Mouse (Mus musculus): ENCODE results near the gene Rasal1. TPM values are rescaled to one million over a fixed set of nuclear protein-coding genes. Genes with fewer than 3 reads are reported as not detected.

The Rasal1 gene
- polyA plus RNA-seq, 1 experiment from 2014 or later: not detected

DNA sequence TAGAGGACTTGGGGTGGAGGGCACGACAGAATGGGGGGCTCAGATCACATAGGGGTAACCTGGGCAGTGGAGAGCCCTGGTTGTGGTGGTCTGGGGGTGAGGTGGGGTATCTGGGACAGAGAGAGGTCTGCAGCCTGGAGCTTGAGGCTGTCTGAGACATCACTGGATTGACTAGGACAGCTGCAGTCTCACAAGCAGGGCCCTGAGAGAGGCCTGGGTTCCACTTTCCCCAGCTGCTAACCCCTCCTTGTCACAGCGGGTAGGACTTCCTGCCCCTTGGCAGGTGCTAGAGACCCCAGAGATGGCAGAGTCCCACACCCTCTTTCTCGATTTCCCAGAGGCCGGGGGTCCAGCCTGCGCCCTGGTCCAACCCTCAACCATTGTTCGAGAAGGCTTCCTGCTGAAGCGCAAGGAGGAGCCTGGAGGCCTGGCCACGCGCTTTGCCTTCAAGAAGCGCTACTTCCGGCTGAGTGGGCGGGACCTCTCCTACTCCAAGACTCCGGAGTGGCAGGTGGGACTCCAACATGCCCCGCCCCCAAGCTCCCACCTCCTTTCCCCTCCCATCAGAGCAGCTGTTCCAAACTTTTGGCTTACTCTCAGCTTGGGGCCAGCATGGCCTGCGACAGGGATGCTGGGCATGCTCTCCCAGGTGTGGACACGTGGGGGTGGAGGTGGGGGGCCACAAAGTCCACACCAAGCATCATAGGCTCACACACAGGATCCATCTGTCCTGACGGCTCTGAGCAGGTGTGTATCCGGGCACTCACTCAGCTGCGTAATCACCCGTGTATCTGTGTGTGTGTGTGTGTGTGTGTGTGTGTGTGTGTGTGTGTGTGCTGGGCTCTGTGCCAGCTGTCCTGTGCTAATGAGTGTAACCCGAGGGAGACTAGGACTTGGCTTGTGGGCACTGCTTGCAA is 25.9 kb downstream of the Rasal1 start:
- Histone ChIP-seq H3K4me2 (ENCODE audit: low read depth, low read length, severe bottlenecking) (no peak overlapping the region), H3K27ac (ENCODE audit: low read depth, low read length) (no peak overlapping the region), H3K9ac (ENCODE audit: low read length) (no peak overlapping the region), H3K36me3 (ENCODE audit: control insufficient read depth, insufficient read depth, low read length) (no peaks in the 10 kb centered on the region), H3K27me3 (ENCODE audit: control insufficient read depth, insufficient read depth, low read length) (no peaks in the 10 kb centered on the region), H3K9me3 (ENCODE audit: control insufficient read depth, low read length) (no peaks in the 10 kb centered on the region), H3K4me3 (ENCODE audit: low read depth, low read length) (no peak overlapping the region), H3K4me1 (replicated peaks; ENCODE audit: control insufficient read depth, insufficient read depth, low read length) (no peaks in the 10 kb centered on the region; the same call in 1 of the 2 replicates)
- peak; percentile 29; the same call in 1 of the 2 replicates for ATAC-seq (replicated peaks; ENCODE audit: low FRiP score)
- 38% methylated on average over 21 of the region's 21 CpGs for WGBS
- DNase-seq (ENCODE audit: low spot score): peak; percentile 67

DNA sequence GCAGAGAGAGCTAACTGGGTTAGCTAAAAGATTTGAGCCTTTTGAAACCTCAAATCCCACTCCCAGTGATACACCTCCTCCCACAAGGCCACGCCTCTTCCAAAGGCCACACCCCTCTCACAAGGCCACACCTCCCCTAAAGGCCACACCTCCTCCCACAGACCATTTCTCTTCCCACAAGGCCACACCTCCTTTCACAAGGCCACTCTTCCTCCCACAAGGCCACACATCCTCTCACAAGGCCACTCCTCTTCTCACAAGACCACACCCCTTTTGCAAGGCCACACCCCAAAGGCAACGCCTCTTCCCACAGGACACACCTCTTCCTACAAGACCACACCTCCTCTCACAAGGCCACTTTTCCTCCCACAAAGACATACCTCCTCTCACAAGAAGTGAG is 28.9 kb downstream of the Rasal1 start:
- ATAC-seq (replicated peaks; ENCODE audit: low FRiP score) (no peak), DNase-seq (ENCODE audit: low spot score) (no peak)
- Histone ChIP-seq H3K4me1 (replicated peaks; ENCODE audit: control insufficient read depth, insufficient read depth, low read length) (peaks cover 9% of the 10 kb centered on the region), H3K36me3 (ENCODE audit: control insufficient read depth, insufficient read depth, low read length) (no peaks in the 10 kb centered on the region), H3K9ac (ENCODE audit: low read length) (no peak overlapping the region), H3K27ac (ENCODE audit: low read depth, low read length) (no peak overlapping the region), H3K9me3 (ENCODE audit: control insufficient read depth, low read length) (no peaks in the 10 kb centered on the region), H3K27me3 (ENCODE audit: control insufficient read depth, insufficient read depth, low read length) (peaks cover 6% of the 10 kb centered on the region), H3K4me2 (ENCODE audit: low read depth, low read length, severe bottlenecking) (no peak overlapping the region), H3K4me3 (ENCODE audit: low read depth, low read length) (no peak overlapping the region)
- WGBS: 20% methylated on average over 2 of the region's 2 CpGs

DNA sequence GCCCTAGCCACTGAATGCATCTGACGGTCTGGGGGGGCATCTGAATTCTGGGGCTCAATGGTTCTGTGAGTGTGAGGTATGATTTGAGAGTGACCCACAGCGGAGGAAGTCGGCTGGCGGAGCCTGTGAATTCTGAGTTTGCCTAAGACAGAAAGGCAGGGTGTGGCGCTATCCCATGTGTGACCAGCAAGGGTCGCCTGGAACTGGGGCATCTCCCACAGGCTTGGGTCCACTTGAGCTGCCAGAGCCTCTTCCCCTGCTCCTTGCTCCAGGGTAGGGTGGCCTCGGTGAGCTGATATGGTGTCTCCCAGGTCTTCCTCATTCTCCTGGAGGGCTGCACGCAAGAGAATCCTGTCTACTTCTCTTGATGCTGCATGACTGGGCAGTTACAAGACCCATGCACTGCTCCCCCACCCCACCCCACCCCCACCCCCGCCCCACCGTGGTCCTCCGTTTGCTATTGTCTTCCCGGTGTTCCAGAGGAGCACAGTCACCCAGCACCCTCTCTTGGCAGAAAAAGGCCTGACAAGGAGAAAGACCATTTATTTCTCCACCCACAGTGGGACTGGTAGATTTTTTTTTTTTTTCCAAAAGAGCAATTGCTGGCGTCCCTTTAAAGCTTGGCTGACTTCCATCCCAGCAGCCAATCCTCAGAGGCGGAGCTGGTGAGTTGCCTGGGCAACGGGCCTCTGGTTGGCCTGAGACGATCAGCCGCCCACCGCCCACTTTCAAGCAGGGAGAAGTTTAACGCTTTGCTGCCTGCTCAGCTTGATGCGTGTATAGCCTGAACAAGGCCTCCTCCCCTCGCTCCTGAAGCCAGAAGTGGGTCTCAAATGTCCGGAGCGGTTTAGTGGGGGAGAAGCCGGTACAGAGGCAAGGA is 31.3 kb downstream of the Rasal1 start:
- DNase-seq (ENCODE audit: low spot score): peak; percentile 94
- peak overlapping the region; percentile 35 for H3K4me3 ChIP-seq (ENCODE audit: low read depth, low read length)
- H3K4me1 ChIP-seq (replicated peaks; ENCODE audit: control insufficient read depth, insufficient read depth, low read length): peaks cover 13% of the 10 kb centered on the region
- H3K9me3 ChIP-seq (ENCODE audit: control insufficient read depth, low read length): no peaks in the 10 kb centered on the region
- peak overlapping the region; percentile 42 for H3K27ac ChIP-seq (ENCODE audit: low read depth, low read length)
- H3K4me2 ChIP-seq (ENCODE audit: low read depth, low read length, severe bottlenecking): peak overlapping the region; percentile 50
- H3K27me3 ChIP-seq (ENCODE audit: control insufficient read depth, insufficient read depth, low read length): peaks cover 16% of the 10 kb centered on the region
- ATAC-seq (replicated peaks; ENCODE audit: low FRiP score): peak; percentile 82
- H3K36me3 ChIP-seq (ENCODE audit: control insufficient read depth, insufficient read depth, low read length): no peaks in the 10 kb centered on the region
- H3K9ac ChIP-seq (ENCODE audit: low read length): peak overlapping the region; percentile 47
- 1% methylated on average over 24 of the region's 24 CpGs for WGBS

DNA sequence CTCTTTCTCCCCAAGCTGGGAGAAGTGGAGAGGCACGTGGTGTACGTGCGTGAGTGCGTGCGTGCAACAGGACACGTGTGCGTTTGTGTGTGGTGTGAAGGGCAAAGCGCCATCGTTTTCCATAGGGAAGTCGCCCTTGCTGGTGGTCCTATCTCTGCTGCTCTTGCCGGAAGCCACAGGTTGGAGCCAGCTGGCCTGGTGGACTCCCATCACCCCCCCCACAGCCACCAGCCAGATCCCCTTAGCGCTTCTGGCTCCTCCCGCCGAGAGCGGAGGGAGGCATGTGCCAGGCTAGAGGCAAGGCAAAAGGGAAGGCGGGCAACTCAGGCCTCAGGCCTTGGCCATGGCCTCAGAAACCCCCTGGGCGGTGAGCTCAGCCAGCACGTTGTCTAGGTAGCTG is 32.3 kb downstream of the Rasal1 start:
- Histone ChIP-seq H3K4me1 (replicated peaks; ENCODE audit: control insufficient read depth, insufficient read depth, low read length) (peaks cover 13% of the 10 kb centered on the region), H3K4me3 (ENCODE audit: low read depth, low read length) (no peak overlapping the region), H3K36me3 (ENCODE audit: control insufficient read depth, insufficient read depth, low read length) (no peaks in the 10 kb centered on the region), H3K27ac (ENCODE audit: low read depth, low read length) (no peak overlapping the region), H3K9me3 (ENCODE audit: control insufficient read depth, low read length) (no peaks in the 10 kb centered on the region), H3K27me3 (ENCODE audit: control insufficient read depth, insufficient read depth, low read length) (peaks cover 16% of the 10 kb centered on the region), H3K4me2 (ENCODE audit: low read depth, low read length, severe bottlenecking) (no peak overlapping the region), H3K9ac (ENCODE audit: low read length) (peak overlapping the region; percentile 3; the same call in 1 of the 2 replicates)
- peak; percentile 54 for DNase-seq (ENCODE audit: low spot score)
- 89% methylated on average over 18 of the region's 18 CpGs for WGBS
- no peak for ATAC-seq (replicated peaks; ENCODE audit: low FRiP score)

DNA sequence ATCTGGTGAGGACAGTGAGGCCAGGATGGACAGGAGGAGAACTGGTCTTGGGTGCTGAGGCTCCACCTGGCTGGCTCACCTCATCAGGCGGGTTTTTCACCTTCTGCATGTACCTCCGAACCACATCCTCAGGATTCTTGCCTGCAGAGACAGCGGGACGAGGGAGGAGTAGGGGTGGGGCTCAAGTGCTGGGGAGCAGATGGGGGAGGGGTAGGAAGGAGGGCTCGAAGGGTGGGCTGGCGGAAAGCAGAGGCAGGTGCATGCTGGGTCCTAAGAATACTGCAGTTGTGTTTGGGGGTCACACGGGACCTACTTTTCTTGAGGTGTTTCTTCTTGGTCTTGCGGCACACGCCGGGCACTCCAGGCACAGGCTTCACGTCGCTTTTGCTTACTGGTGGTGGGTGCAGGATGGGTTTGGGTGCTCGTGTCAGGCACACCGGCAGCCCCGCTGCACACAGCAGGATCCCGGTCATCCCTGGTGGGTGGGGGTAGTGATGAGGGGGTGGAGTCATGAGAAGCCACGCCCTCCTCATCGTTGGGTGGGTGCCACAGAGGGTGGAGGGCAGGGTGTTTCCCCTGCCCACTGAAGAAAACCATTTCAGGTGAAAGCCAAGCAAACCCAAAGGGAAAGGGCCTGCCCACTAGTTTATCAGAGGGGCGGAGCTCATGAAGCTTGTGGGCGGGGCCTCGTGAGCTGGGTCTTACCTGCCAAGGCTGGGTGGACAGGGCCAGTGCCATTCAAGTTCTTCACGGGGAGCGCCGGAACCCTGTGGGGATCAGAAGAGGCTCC is 34.6 kb downstream of the Rasal1 start:
- H3K9ac ChIP-seq (ENCODE audit: low read length): no peak overlapping the region
- H3K27me3 ChIP-seq (ENCODE audit: control insufficient read depth, insufficient read depth, low read length): peaks cover 16% of the 10 kb centered on the region
- no peaks in the 10 kb centered on the region for H3K36me3 ChIP-seq (ENCODE audit: control insufficient read depth, insufficient read depth, low read length)
- DNase-seq (ENCODE audit: low spot score): no peak
- H3K4me1 ChIP-seq (replicated peaks; ENCODE audit: control insufficient read depth, insufficient read depth, low read length): peaks cover 13% of the 10 kb centered on the region
- no peak overlapping the region for H3K4me2 ChIP-seq (ENCODE audit: low read depth, low read length, severe bottlenecking)
- no peak overlapping the region for H3K4me3 ChIP-seq (ENCODE audit: low read depth, low read length)
- no peak for ATAC-seq (replicated peaks; ENCODE audit: low FRiP score)
- no peak overlapping the region for H3K27ac ChIP-seq (ENCODE audit: low read depth, low read length)
- WGBS: 5% methylated on average over 24 of the region's 24 CpGs
- H3K9me3 ChIP-seq (ENCODE audit: control insufficient read depth, low read length): no peaks in the 10 kb centered on the region

DNA sequence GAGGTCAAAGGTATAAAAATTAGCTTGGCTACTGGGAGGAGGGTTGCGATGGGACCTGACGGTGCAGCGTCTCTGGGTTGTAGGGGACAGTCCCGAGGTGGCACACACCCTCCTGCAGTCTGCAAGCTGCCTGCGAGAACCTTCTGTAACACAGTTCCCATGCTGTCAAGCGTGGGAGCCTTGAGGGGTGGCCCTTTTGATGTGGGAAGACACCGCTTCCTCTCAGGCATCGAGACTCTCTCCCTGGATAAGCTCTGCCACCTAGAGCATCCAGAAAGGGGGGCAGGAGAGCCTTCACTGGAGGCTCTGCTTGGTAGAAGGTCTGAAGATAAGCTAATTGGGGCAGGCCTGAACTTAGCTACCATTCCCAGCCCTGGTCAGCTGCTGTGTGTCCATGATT is 37.1 kb downstream of the Rasal1 start:
- no peaks in the 10 kb centered on the region for H3K9me3 ChIP-seq (ENCODE audit: control insufficient read depth, low read length)
- DNase-seq (ENCODE audit: low spot score) (no peak), ATAC-seq (replicated peaks; ENCODE audit: low FRiP score) (no peak)
- H3K36me3 ChIP-seq (ENCODE audit: control insufficient read depth, insufficient read depth, low read length): no peaks in the 10 kb centered on the region
- H3K4me3 ChIP-seq (ENCODE audit: low read depth, low read length): no peak overlapping the region
- no peak overlapping the region for H3K9ac ChIP-seq (ENCODE audit: low read length)
- WGBS: 88% methylated on average over 8 of the region's 8 CpGs
- H3K27me3 ChIP-seq (ENCODE audit: control insufficient read depth, insufficient read depth, low read length): peaks cover 16% of the 10 kb centered on the region
- peaks cover 9% of the 10 kb centered on the region for H3K4me1 ChIP-seq (replicated peaks; ENCODE audit: control insufficient read depth, insufficient read depth, low read length)
- H3K27ac ChIP-seq (ENCODE audit: low read depth, low read length): no peak overlapping the region
- no peak overlapping the region for H3K4me2 ChIP-seq (ENCODE audit: low read depth, low read length, severe bottlenecking)

DNA sequence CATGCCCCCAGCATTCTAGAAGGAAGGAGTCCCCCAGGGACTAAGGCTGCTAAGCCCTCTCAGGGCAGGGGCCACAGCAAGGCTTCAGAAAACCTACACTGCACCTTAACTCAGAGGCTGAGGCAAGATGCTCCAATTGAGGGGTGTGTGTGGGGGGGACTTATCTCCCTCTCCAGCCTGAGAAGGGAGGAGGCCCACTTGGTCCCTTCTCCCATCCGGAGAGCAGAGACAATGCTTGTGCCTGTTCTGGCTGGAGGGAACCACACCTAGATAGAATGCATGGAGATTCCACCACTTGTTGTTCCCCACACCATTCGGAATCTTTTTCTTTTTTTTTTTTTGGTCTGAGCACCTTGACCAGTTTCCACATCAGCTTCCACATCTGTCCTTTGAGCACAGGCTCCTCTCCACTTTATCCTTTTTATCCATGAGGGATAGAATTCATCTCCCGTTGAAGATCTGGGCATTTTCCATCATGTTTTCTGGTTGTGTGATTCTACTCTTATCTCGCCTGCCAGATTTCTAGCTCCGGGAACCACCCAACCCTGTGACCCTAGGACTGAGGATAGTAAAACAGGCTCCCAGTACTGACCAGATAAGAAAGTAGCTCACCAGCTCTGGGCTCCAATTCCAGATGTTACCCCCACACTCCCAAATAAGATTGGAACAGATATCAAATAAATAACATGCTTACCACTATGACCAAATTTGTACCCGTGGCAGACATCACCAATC is 38.3 kb downstream of the Rasal1 start:
- WGBS: 89% methylated on average over 6 of the region's 6 CpGs
- DNase-seq (ENCODE audit: low spot score) (no peak), ATAC-seq (replicated peaks; ENCODE audit: low FRiP score) (no peak)
- peaks cover 7% of the 10 kb centered on the region; the same call in 1 of the 2 replicates for H3K4me1 ChIP-seq (replicated peaks; ENCODE audit: control insufficient read depth, insufficient read depth, low read length)
- H3K4me2 ChIP-seq (ENCODE audit: low read depth, low read length, severe bottlenecking): no peak overlapping the region
- no peaks in the 10 kb centered on the region for H3K36me3 ChIP-seq (ENCODE audit: control insufficient read depth, insufficient read depth, low read length)
- no peak overlapping the region for H3K27ac ChIP-seq (ENCODE audit: low read depth, low read length)
- no peaks in the 10 kb centered on the region for H3K9me3 ChIP-seq (ENCODE audit: control insufficient read depth, low read length)
- peaks cover 18% of the 10 kb centered on the region for H3K27me3 ChIP-seq (ENCODE audit: control insufficient read depth, insufficient read depth, low read length)
- no peak overlapping the region for H3K9ac ChIP-seq (ENCODE audit: low read length)
- no peak overlapping the region for H3K4me3 ChIP-seq (ENCODE audit: low read depth, low read length)

All from forebrain, embryonic 11.5 days (tissue).